Mouse (Mus musculus): Measurements from ENCODE around the gene Igsf9. TPM values are rescaled to one million over a fixed set of nuclear protein-coding genes. Genes with fewer than 3 reads are reported as not detected.
A peak's percentile ranks its signal among the peaks of the same experiment; 100 is the strongest.

Gene Igsf9
- polyA plus RNA-seq, 1 experiment from 2014 or later: 45.7 TPM

GRCm38 (mm10) chr1:172526380-172527081 lies 44.9 kb downstream of the Igsf9 start:
- WGBS: 74% methylated on average over 23 of the region's 23 CpGs

GRCm38 (mm10) chr1:172527431-172527830 lies 45.8 kb downstream of the Igsf9 start:
- H3K27me3 ChIP-seq: no peaks in the 10 kb centered on the region
- no peaks in the 10 kb centered on the region for H3K9me3 ChIP-seq
- ATAC-seq (ENCODE audit: low FRiP score, low read depth): no peak
- no peak overlapping the region for H3K9ac ChIP-seq
- no peak overlapping the region for H3K27ac ChIP-seq (replicated peaks)
- 93% methylated on average over 10 of the region's 10 CpGs for WGBS
- H3K4me3 ChIP-seq: no peak overlapping the region
- no peaks in the 10 kb centered on the region for H3K36me3 ChIP-seq
- peaks cover 12% of the 10 kb centered on the region for H3K4me1 ChIP-seq (replicated peaks)
- H3K4me2 ChIP-seq: no peak overlapping the region

More at GRCm38 (mm10) chr1:172526380-172527081, 44.9 kb downstream of the Igsf9 start:
- Histone ChIP-seq H3K27ac (replicated peaks) (no peak overlapping the region), H3K9me3 (no peaks in the 10 kb centered on the region), H3K4me3 (no peak overlapping the region), H3K27me3 (no peaks in the 10 kb centered on the region), H3K9ac (no peak overlapping the region), H3K4me2 (no peak overlapping the region), H3K4me1 (replicated peaks) (peaks cover 12% of the 10 kb centered on the region), H3K36me3 (no peaks in the 10 kb centered on the region)
- ATAC-seq (ENCODE audit: low FRiP score, low read depth): no peak

DNA sequence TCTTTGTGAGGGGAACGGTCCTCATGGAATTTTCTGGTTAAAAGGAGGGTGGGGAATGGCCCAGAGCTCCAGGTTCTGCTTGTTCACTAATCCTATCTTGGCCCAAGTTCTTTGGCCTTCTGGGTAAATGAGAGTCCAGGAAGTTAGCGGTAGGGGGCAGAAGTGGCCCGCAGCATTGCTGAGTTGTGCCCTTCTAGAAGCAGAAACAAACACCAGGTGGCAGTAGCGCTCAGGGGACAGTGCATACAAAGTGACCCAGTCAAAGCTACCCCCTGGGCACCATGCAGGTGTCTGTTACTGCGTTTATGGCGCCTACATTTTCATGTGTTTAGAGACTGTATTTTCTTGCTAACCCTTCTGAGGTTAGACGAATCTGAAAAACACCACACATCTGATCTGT lies 47.1 kb downstream of the Igsf9 start:
- Histone ChIP-seq H3K36me3 (no peaks in the 10 kb centered on the region), H3K27ac (replicated peaks) (no peak overlapping the region), H3K4me2 (no peak overlapping the region), H3K27me3 (no peaks in the 10 kb centered on the region), H3K4me3 (no peak overlapping the region), H3K4me1 (replicated peaks) (peaks cover 18% of the 10 kb centered on the region), H3K9ac (no peak overlapping the region), H3K9me3 (no peaks in the 10 kb centered on the region)
- 5% methylated on average over 7 of the region's 7 CpGs for WGBS
- ATAC-seq (ENCODE audit: low FRiP score, low read depth): peak; percentile 59; the same call in 1 of the 2 replicates

DNA sequence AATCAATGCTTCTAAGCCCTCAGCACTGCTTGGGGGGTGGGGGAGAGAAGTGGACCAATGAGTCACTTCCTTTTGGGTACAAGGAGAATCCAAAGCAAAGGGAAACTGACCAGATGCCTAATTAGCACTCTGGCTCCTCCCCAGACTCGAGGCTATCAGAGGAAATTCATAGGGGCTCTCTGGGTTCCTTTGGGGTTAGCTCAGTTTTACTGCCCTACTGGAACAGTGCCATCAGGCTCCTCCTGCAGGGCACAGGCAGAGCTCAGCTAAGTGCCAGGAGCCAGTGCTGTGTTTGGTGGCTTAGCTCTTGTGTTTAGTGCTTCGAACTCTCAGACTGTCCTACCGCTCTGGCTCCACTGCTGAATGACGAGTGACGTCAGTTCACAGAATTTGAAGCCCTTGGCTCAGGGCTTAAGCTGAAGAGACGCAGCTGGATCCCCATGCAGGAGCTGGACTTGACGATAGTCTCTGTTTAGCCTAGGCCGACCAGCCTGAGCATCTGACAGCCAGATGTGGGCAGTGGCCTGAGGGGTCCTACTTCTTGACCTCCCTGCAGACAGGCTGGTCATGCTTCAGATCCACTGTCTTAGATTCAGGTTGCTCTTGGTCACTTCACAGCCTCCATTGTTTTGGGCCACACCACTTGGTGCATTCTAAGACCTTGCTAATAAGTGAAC lies 49.1 kb downstream of the Igsf9 start:
- no peak overlapping the region for H3K27ac ChIP-seq (replicated peaks)
- H3K4me2 ChIP-seq: no peak overlapping the region
- no peak for ATAC-seq (ENCODE audit: low FRiP score, low read depth)
- H3K9ac ChIP-seq: no peak overlapping the region
- no peaks in the 10 kb centered on the region for H3K9me3 ChIP-seq
- WGBS: 42% methylated on average over 8 of the region's 8 CpGs
- peaks cover 11% of the 10 kb centered on the region for H3K4me1 ChIP-seq (replicated peaks)
- H3K27me3 ChIP-seq: no peaks in the 10 kb centered on the region
- no peak overlapping the region for H3K4me3 ChIP-seq
- no peaks in the 10 kb centered on the region for H3K36me3 ChIP-seq

DNA sequence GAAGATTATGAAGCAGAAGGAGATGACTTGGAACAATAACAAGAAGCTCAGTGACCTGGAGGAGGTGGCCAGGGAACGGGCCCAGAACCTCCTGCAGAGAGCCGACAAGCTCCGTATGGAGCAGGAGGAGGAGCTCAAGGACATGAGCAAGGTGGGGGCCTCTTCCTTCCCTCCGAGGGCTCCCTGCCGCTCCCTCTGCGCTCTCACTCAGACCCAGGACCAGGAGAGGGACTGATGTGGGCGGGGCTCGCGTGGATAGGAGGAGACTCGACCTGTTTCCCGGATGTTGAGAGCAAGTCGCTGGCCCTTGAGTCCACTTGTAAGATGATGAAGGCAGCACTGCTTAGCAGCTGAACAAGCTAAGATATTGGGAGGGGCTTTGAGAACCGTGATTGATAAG lies 51.0 kb downstream of the Igsf9 start:
- H3K9me3 ChIP-seq: no peaks in the 10 kb centered on the region
- peaks cover 11% of the 10 kb centered on the region for H3K4me1 ChIP-seq (replicated peaks)
- H3K27me3 ChIP-seq: no peaks in the 10 kb centered on the region
- no peak overlapping the region for H3K27ac ChIP-seq (replicated peaks)
- 3% methylated on average over 13 of the region's 13 CpGs for WGBS
- H3K36me3 ChIP-seq: no peaks in the 10 kb centered on the region
- H3K4me2 ChIP-seq: peak overlapping the region; percentile 51
- peak; percentile 52 for ATAC-seq (ENCODE audit: low FRiP score, low read depth)
- peak overlapping the region; percentile 12 for H3K4me3 ChIP-seq
- no peak overlapping the region for H3K9ac ChIP-seq

DNA sequence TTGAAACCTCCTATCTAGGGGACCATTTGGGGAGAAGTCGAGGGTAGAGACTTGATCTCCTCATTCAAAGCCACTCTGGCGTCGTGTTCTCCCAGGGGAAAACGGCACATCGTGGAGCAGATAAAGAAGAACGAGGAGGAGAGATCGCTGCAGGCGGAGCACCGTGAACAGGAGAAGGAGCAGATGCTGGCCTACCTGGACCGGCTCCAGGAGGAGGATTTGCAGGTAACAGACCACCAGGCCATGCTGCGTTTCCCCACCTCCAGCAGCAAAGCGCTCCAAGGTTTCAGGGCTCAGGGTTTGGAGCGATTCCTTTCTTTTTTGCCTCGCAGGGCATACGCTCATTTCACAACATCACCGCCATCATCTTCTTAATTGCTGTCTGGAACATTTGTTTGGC lies 53.5 kb downstream of the Igsf9 start:
- 72% methylated on average over 16 of the region's 16 CpGs for WGBS
- no peak for ATAC-seq (ENCODE audit: low FRiP score, low read depth)

DNA sequence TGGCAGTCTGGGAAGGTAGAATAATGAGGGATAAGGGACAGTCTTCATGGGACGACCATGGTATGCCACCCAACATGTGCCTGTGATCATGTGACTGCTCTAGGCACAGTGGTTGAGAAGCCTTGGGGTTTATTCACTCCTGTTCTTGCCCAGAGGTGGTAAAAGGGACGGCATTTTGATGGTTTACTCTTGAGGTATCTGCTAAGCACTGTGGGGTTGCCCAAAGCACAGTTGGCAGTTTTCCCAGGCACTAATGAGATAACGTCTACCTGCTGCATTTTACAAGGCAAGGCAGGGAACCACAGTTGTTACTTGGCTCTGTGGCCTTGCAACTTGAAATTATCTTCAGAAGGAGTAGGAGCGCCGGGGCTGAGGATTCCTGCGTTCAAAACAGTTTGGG lies 58.2 kb downstream of the Igsf9 start:
- no peak overlapping the region for H3K4me3 ChIP-seq

More for the DNA sequence above, 53.5 kb downstream of the Igsf9 start:
- Histone ChIP-seq H3K4me2 (no peak overlapping the region), H3K27me3 (no peaks in the 10 kb centered on the region), H3K27ac (replicated peaks) (no peak overlapping the region), H3K9ac (no peak overlapping the region), H3K36me3 (no peaks in the 10 kb centered on the region), H3K9me3 (no peaks in the 10 kb centered on the region), H3K4me1 (replicated peaks) (peaks cover 16% of the 10 kb centered on the region), H3K4me3 (no peak overlapping the region)

GRCm38 (mm10) chr1:172540283-172540820 lies 58.8 kb downstream of the Igsf9 start:
- no peak overlapping the region; the same call in 1 of the 2 replicates for H3K9ac ChIP-seq
- WGBS: 47% methylated on average over 11 of the region's 11 CpGs
- no peaks in the 10 kb centered on the region for H3K9me3 ChIP-seq
- peak; percentile 57; the same call in 1 of the 2 replicates for ATAC-seq (ENCODE audit: low FRiP score, low read depth)
- no peak overlapping the region for H3K4me2 ChIP-seq
- no peak overlapping the region for H3K4me3 ChIP-seq
- H3K27ac ChIP-seq (replicated peaks): peak overlapping the region; percentile 62
- no peaks in the 10 kb centered on the region for H3K36me3 ChIP-seq
- H3K27me3 ChIP-seq: no peaks in the 10 kb centered on the region
- H3K4me1 ChIP-seq (replicated peaks): peaks cover 14% of the 10 kb centered on the region

More for the DNA sequence above, 58.2 kb downstream of the Igsf9 start:
- ATAC-seq (ENCODE audit: low FRiP score, low read depth): no peak
- H3K4me2 ChIP-seq: no peak overlapping the region
- H3K27ac ChIP-seq (replicated peaks): peak overlapping the region; percentile 62; the same call in 1 of the 2 replicates
- no peaks in the 10 kb centered on the region for H3K9me3 ChIP-seq
- no peaks in the 10 kb centered on the region for H3K27me3 ChIP-seq
- peaks cover 14% of the 10 kb centered on the region for H3K4me1 ChIP-seq (replicated peaks)
- H3K36me3 ChIP-seq: no peaks in the 10 kb centered on the region
- 54% methylated on average over 6 of the region's 6 CpGs for WGBS
- H3K9ac ChIP-seq: no peak overlapping the region

DNA sequence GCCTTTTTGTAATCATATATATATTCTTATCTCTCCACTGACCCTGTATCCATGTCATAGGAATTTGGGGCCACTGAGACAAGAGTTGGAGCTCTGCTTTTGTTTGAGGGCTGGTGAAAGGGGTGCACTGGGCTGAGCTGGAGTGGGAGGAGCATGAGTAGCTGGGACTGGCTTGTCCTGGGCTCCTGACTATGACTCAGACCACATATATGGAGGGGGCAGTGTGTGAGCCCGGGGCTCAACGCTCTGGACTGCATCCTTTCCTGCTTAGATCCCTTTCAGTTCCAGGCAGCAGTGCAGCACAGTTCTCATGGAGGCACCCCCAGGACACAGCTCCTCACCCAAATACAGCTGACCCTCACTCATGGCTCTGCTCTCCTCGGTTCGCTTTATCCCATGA lies 64.5 kb downstream of the Igsf9 start:
- H3K4me3 ChIP-seq: no peak overlapping the region
- no peak for ATAC-seq (ENCODE audit: low FRiP score, low read depth)
- WGBS: 94% methylated on average over 4 of the region's 4 CpGs

More for the DNA sequence above, 64.5 kb downstream of the Igsf9 start:
- Histone ChIP-seq H3K27ac (replicated peaks) (no peak overlapping the region), H3K4me2 (no peak overlapping the region), H3K36me3 (no peaks in the 10 kb centered on the region), H3K9me3 (no peaks in the 10 kb centered on the region), H3K9ac (no peak overlapping the region), H3K4me1 (replicated peaks) (peaks cover 19% of the 10 kb centered on the region), H3K27me3 (no peaks in the 10 kb centered on the region)

Other genes starting within 250 kb of the Igsf9 start
- 0.05 and 0.06 TPM in 2 replicates for gene Atp1a4, start 223.4 kb upstream of the Igsf9 start, polyA plus RNA-seq (2015; fragmentation: Nextera tagmentation; extraction: Ambion mirVana)
- gene Igsf8, start 220.1 kb upstream of the Igsf9 start, polyA plus RNA-seq (2015; fragmentation: Nextera tagmentation; extraction: Ambion mirVana): 75.3 and 79.0 TPM in 2 replicates
- gene Atp1a2, start 183.7 kb upstream of the Igsf9 start, polyA plus RNA-seq (2015; fragmentation: Nextera tagmentation; extraction: Ambion mirVana): 74.3 and 75.8 TPM in 2 replicates
- gene Kcnj9, start 152.5 kb upstream of the Igsf9 start, polyA plus RNA-seq (2015; fragmentation: Nextera tagmentation; extraction: Ambion mirVana): 4.1 and 4.3 TPM in 2 replicates
- gene Kcnj10, start 140.6 kb upstream of the Igsf9 start, polyA plus RNA-seq (2015; fragmentation: Nextera tagmentation; extraction: Ambion mirVana): 2.9 and 3.0 TPM in 2 replicates
- gene Pigm, start 105.2 kb upstream of the Igsf9 start, polyA plus RNA-seq (2015; fragmentation: Nextera tagmentation; extraction: Ambion mirVana): 3.8 and 3.9 TPM in 2 replicates
- gene Slamf9, start 6.4 kb upstream of the Igsf9 start, polyA plus RNA-seq (2015; fragmentation: Nextera tagmentation; extraction: Ambion mirVana): 0.12 and 0.18 TPM in 2 replicates
- 77.7 and 83.7 TPM in 2 replicates for gene Tagln2, start 18.3 kb downstream of the Igsf9 start, polyA plus RNA-seq (2015; fragmentation: Nextera tagmentation; extraction: Ambion mirVana)
- 2.8 and 4.6 TPM in 2 replicates for gene Cfap45, start 39.0 kb downstream of the Igsf9 start, polyA plus RNA-seq (2015; fragmentation: Nextera tagmentation; extraction: Ambion mirVana)
- gene Vsig8, start 74.2 kb downstream of the Igsf9 start, polyA plus RNA-seq (2015; fragmentation: Nextera tagmentation; extraction: Ambion mirVana): 0.71 and 1.1 TPM in 2 replicates
- gene Slamf8, start 108.8 kb downstream of the Igsf9 start, polyA plus RNA-seq (2015; fragmentation: Nextera tagmentation; extraction: Ambion mirVana): 0.13 TPM in 1 of 2 replicates, not detected in the other
- 0.22 and 0.26 TPM in 2 replicates for gene Fcrl6, start 120.8 kb downstream of the Igsf9 start, polyA plus RNA-seq (2015; fragmentation: Nextera tagmentation; extraction: Ambion mirVana)
- gene Dusp23, start 151.2 kb downstream of the Igsf9 start, polyA plus RNA-seq (2015; fragmentation: Nextera tagmentation; extraction: Ambion mirVana): 8.5 and 10.1 TPM in 2 replicates
- gene Crp, start 216.3 kb downstream of the Igsf9 start, polyA plus RNA-seq (2015; fragmentation: Nextera tagmentation; extraction: Ambion mirVana): 0.09 and 0.12 TPM in 2 replicates

All from hindbrain, embryonic 15.5 days (tissue).